Mouse (Mus musculus) spleen, postnatal 36 days (tissue): Measurements from ENCODE around the gene Gm10217.

ENCODE experiments used
- DNase-seq, 2 experiments: peaks; one replicate each; pipeline ENCODE4 v3.0.0; 2022; ENCODE audit warnings: low spot score in 2 of 2, mixed read lengths in 1 of 2

Gm10217 gene

DNA sequence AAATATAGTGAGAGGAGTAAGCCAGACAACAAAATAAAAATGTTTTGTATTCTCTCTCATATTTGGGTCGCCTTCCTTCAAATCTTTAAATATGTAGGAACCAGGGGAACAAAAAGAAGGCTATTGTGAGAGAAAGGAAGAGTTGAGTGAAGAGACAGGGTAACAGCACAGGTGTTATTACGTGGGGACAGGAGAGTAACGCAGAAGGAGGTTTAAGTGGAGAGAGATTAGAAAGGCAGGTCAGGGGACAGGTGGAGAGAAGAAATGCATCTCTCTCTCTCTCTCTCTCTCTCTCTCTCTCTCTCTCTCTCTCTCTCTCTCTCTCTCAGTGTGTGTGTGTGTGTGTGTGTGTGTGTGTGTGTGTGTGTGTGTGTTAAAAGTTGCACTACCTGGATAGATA lies at the start of gene Gm10217:
TSS of gene Gm10217 (plus strand) at position 301 of the 400 bp plus-strand sequence.
- no peak for DNase-seq

DNA sequence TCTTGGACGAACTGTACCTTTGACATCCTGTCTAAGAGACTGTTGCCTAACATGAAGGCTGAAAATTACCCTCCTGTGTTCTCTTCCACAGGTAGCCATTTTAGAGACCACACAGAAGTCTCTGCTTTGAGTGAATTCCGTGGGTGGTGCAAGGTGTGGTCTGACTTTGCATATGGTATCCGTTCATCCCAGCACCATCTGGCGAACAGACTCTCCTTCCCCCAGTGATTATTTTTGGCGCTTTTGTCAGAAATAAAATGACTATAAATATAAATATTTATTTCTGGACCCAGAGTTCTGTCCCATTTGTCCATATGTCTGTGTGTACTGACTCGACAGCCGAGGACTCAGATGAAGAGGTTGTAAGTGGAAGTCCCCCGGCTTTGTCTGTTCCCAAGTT lies 39.3 kb upstream of the Gm10217 start:
- no peak for DNase-seq

DNA sequence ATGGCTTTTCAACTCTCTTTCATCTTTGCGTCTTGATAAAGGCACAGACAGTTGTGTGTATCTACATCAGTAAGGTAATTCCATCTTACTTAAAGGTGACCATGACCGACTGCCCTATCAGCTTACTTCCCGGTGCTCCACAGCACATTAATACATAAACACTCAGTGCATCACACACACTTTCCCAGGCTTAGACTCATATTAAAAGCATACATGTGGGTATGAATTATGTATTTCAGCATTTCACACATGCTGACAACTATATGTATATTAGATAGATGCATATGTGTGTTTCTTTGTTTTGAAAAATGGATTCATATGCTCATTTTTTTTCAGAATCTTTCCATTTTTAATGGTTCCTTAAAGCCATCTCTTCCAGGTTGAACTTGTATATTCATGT lies 23.8 kb upstream of the Gm10217 start:
- no peak for DNase-seq

DNA sequence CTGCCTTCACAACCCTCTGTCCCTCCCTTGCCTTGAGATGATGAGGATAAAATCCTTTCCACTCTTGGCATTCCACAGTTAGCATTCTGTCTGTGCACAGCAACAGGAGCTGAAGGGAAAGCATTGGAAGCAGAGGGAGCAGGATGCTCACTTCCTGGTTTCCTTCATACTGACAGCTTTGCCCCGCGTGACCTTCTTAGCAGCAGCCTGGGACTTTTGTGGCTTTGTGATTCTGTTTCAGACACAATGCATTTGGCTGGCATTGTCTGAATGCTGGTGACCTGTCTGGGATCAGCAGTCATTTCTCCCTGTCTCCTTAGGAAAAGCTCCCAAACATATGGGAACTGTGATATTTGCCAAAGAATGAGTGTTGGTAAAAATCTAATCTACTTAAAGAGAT lies 4.8 kb upstream of the Gm10217 start:
- DNase-seq: no peak

DNA sequence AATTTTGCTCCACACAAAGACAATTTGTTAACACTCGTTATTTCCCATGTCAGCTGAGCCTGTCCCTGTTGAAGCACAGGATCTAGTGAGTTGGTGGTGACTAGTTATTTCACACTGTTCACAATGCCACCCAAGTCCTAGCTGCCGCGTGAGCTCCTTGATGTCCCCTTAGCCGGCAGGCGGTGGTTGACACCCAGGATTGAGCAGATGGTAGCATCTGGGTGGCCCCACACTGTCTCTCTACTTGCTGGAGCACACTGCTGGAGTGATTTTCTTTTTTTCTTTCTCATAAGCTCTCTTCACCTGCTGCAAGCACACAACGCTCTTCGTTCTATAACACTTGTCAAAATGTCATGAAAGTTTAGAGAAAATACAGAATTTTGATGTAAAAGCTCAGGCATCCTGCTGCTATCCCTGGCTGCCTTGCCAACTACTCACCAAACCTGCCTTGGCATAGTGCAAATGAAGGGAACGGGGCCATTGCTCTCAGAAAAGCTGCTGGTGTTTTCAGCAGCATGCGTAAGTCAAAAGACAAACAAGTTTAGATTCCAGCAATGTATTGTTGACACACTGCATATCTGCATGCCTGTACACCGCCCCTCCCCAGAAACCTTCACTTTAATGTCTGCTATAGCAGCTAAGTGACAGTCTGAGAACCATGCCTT lies 3.4 kb upstream of the Gm10217 start:
- no peak for DNase-seq

DNA sequence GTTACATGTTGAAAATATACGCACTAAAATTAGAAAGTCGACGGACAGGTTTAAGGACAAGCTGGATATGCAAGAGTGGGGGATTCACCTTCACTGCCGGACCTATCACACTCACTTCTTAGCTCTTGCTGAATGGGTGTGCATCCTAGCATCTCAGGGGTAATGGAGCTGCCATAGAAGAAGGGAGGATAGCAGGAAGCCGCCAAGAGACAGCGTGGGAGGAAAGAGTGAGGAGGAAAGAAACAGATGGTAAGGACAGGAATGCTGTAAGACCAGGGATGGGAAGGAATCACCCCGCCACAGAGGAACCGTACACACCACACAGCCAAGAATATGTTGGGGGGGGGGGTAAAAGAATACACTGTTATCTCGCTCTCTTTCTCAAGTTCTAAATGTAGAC lies 1.1 kb downstream of the Gm10217 start:
- DNase-seq: no peak

DNA sequence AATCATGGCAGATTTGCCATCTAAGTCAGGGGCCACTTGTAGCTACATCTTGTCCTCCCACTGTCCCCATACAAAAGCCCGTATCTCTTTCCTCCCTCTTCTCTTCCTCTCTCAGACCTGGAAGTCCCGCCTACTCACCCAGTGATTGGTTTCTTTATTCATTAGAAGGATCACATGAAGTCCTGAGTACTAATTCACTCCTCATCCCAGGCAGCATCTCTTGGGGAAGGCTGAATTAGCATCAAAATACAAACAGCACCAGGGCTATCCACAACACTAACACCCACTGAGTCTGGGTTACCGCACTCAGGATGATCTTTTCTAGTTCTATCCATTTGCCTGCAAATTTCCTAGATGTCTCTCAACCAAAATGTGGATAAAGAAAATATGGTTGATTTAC lies 4.0 kb downstream of the Gm10217 start:
- no peak for DNase-seq

DNA sequence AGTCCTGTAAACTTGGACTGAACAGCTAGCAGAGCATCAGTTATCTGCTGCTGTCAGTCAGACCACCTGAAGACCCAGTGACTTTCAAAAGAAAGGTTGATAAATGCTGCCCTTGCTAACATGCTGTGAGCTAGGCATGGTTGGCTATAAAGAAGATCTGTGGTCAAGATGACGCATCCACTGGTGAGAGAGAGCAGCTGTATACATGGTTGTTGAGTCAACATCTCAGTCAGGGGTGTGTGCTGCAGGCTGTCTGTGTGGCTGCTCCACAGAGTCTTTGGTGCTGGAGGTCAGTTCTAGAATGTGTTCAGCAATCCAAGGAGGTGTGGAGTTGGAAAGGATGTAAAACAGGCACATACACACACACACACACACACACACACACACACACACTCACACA lies 12.2 kb downstream of the Gm10217 start:
- no peak for DNase-seq

DNA sequence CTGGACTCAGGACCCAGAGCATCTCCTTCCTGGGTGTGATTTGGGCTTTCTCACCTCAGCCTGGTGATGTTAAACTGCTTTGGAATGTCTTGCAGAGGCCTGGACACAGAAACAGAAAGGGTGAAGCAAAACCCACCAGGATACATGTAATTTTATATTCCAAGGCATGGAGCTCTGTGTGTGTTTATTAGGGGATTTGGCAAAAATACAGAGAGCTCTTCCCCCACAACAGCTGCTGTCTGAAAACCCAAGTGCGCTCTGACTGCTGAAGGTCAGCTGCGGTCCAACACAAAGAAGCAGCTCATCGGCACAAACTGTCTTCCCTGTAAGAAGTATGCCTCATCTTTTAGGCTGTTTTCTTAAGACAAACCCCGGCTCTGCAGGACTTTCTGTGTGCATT lies 15.9 kb downstream of the Gm10217 start:
- DNase-seq: no peak

DNA sequence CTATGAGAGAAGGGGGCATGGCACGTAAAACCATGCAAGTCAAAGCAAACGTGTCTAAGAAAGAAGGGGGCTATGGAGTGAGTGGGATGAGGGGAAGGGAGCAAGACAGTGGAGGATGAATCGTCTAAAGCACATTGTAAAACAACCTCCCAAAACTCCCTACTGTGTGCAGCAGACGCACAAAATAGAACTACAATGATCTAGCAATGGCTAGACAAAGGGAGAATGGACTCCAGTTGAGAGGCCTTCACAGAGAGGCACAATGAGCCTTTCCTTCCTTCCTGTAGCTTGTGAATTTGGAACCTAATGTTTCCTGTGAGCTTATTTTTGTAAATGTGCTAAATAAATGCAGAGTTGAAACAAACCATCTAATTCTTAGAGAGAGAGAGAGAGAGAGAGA lies 22.7 kb downstream of the Gm10217 start:
- no peak for DNase-seq

DNA sequence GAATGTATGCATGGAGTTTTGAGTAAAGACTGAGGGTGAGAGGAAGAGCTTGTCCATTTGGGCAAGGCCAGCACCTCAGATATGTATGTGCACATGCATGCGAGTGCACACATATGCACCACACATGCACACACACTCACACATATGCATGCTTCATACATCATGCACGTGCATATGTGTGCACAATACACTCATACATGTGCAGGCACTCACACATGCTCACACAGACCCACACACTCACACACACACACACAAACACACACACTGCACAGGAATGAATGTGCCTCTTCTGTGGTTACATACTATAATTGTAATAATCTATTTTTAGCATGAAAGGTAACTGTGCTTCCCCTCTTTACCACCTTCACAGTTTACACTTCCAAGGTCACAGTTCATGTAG lies 35.1 kb downstream of the Gm10217 start:
- no peak for DNase-seq

DNA sequence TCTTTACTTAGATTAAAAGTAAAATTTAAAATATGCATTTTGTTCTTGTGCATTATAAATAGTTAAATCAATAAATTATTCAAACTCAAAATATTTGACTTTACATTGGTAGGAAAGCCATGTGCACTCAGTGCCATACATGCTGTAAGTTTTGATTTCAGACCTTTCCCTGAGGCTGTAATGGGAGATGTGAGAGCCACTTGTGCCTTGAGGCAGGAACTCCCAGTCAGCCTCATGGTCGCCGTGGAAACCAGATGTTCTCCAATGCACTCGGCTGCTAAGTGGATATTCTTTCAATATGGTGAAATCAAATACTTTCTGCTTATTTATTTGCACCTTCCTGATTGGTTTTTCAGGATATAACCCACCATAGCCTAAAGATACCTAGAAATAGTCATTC lies 35.6 kb downstream of the Gm10217 start:
- no peak for DNase-seq
